Mouse (Mus musculus): ENCODE data around the gene Cfl1.
A peak's percentile ranks its signal among the peaks of the same experiment; 100 is the strongest.

Gene Cfl1

DNA sequence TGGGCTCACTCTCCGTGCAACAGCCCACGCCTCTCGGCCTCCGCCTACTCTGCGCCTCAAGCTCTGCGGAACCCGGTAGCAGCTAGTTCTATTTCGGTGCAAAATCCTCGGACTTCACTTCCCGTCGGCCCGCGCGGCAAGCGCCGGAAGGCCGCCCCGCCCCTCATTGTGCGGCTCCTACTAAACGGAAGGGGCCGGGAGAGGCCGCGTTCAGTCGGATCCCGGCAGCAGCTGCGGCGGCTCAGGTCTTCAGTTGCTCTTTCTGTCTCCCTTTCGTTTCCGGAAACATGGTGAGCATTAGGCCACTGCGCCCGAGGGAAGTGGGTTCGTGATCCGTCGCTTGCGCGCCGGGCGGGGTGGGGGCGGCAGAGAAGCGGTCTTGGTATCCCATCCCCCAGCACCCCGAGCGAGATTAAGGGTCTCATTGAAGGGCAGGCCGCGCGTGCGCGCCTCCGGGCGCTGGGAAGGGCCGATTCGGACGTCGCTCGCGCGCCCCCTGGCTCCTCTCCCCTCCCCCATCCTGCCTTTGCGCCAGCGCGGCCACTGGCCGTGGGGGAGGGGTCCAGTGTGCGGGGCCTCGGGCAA is at the start of gene Cfl1:
Cfl1 (plus strand) TSS at position 143 of the 585 bp plus-strand sequence.
- peak; percentile 94 to 95 for DNase-seq

DNA sequence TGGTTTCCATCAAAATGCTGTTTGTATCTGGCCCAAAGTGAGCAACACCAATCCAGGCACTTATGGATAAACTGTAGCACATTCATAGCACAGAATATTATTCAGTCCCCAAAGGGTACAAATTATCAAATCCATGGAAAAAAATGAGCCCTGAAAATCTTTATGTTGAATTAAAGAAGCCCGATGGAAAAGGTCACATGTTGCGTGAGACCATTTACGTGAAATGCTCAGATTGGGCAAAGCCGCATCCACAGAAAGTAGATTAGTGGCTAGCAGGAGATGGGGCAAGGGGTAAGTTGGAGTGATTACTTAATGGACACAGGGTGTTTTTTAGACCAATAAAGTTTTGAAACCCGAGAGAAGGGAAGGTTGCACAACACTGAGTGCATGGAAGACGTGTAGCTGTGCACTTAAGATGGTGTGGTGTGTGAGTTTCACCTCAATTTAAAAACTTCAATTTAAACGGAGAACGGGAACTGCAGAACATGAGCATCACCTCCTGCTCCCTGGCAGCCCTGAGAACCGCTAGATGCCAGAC is 45.8 kb upstream of the Cfl1 start:
- no peak for DNase-seq

DNA sequence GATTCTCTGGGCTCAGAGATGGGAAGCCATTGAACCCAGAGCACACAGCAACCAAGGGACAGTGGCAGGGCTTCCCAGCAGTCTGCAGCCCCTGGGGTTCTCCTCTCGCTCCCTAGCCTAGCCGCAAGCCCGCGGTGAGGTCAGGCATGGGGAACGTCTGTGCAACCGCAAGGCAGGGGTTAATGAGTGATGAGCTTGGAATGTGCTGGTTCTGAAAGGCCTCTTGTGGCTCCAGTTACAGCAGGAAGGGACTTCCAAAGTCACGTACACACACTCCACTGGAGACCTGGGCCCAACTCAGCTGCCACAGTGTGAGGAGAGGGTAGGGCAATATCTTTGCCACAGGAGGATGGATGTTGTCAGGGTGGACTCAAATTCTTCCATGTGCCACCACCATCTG is 45.3 kb upstream of the Cfl1 start:
- DNase-seq, result no peak

DNA sequence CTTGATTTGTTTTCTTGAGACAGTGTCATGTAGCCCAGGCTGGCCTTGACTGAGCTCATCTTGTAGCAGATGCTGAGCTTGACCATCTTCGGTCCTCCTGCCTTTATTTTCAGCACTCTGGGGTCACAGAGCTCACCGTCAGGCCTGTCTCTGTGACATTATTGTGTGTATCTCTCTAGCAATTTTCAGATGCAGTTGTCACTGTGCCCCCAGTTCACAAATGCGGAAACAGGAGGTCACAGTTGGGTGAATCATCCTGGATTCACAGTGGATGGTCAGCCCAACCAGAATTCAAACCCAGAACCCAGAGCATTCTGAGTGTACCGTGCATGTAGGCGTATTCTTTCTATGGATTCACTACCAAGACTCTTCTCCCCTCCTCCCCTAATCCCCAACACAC is 44.5 kb upstream of the Cfl1 start:
- no peak for DNase-seq

DNA sequence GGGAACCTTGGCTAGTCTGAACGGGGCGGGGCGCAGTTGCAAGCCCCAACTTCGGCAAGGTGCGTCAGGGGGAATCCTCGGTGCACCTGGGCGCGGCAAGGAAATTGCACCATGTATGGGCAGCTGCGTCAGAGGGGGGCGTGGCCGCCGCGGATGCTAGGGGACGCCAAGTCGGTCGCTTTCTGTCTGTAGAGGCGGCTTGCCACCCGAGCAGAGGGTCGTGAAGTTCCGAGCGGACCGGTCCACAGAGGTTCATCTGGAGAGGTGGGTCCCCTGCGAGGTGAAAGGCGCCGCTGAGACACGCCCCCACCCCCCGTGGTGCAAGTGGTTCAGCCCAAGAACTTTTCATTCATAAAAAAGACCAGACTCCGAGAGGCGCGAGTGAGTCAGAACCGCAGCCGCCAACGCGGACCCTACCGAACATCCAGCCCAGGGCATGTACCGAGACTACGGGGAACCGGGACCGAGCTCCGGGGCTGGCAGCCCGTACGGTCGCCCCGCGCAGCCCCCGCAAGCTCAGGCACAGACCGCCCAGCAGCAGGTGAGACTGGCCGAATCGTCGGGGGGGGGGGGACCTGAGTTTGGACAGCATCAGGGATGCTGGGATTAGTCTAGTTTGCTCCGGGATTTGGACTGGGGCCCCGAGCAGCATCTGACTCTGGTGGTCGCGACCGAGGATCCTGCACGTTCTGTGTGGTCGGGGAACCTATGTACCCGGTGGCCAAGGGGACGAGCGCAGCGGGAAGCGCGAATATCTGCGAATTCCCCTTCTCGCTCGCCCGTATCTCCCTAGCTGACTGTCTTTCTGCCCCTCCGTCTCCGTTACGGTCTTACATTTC is 42.5 kb upstream of the Cfl1 start, which contains the start of gene Fosl1:
Fosl1 (plus strand) TSS at position 33 of the 839 bp plus-strand sequence.
- peak; percentile 92 to 93 for DNase-seq

DNA sequence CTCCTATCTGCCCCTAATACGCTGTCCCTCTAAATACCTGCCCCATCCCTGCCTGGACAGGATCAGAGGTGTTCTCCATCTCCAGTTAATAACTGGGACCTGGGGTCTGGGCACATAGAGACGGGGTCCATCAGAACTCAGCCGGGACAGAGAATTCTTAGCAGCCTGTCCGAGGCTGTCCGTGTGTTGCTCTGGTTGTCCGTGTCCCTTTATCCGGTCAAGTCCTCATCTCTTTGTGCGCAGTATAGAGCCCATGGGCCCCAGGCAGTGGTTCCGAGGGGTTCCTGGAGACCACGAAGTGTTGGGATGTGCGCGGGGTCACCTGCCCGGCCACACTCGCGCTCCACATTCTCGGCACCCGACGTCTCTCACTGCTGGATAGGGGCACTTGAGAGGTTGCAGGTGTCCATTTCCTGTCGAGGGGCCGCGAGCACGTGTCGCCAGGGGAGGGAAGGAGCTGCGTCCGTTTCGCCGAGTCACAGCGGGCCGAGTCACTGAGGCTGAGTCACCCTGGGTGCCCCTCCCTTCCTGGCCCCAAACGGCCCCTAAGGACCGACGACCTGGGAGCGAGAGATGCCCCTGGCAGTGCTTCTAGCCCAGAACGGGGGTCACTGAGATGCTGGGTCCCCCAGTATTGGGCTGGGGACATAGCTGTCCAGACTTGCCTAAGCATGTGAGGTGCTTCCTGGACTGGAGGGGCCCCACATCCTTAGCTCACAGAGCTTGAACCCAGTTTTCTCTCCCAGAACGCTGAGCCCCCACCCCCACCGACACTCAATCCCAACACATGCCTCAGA is 41.7 kb upstream of the Cfl1 start:
- DNase-seq, result peak; percentile 47 to 54

DNA sequence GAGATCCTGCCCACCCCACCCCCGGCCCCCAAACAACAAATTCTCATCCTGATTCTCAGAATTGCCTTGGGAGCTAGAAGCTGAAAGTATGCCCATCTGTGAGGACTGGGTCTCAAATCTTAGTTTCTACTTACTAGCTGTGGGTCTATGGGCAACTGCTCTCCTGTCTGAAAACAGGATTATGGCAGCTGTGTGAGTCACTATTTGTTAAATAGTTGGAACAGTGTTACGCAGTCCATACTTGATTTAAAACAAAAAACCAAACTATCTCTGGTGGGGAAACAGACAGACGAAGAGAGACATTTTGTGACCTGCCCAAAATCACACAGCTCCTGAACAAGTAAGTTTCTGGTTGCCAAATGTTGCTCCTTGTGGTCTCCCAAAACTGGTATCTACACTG is 40.6 kb upstream of the Cfl1 start:
- DNase-seq, result no peak

DNA sequence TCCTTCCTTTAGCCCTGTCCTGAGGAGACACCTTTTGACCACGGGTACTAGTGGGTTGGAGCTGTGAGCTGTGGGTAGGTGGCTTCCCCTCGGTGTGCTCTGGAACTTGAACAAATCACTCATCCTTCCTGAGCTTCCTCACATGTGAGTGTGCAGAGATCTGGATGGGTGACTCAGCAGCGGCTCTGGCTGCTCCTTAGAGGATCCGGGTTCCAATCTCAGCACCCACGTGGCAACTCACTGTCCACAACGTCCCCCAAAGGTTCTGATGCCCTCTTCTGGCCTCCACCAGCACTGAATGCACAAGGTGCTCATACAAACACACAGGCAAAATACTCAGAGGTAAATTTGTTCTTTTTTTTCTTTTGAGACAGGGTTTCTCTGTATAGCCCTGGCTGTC is 38.5 kb upstream of the Cfl1 start:
- DNase-seq, result no peak

DNA sequence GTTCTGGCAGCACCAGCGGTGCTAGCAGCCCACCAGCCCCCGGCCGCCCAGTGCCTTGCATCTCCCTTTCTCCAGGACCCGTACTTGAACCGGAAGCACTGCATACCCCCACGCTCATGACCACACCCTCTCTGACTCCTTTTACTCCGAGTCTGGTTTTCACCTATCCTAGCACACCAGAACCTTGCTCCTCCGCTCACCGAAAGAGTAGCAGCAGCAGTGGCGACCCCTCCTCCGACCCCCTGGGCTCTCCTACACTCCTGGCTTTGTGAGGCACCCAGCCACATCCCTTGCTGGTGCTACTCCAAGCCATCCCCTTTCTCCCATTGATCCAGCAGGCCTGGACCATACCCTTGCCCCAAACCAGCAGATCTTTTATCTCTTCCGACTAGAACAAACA is 35.2 kb upstream of the Cfl1 start:
- no peak for DNase-seq

DNA sequence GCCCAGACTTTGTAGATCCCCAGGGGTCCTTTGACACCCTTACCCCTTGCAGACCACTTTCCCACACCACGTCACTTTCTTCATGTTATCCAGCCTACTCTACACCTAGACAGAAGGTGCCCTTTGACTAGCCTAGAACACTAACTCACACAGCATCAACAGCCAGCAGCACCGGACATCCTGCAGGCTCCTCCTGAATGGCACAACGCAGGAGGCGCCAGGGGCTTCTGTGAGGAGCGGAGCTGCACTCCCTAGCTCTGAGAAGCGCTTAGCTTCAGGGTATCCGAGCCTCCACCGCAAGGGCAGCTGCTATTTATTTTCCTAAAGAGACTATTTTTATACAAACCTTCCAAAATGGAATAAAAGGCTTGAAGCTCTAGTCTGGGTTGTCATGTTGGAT is 34.7 kb upstream of the Cfl1 start:
- no peak for DNase-seq

DNA sequence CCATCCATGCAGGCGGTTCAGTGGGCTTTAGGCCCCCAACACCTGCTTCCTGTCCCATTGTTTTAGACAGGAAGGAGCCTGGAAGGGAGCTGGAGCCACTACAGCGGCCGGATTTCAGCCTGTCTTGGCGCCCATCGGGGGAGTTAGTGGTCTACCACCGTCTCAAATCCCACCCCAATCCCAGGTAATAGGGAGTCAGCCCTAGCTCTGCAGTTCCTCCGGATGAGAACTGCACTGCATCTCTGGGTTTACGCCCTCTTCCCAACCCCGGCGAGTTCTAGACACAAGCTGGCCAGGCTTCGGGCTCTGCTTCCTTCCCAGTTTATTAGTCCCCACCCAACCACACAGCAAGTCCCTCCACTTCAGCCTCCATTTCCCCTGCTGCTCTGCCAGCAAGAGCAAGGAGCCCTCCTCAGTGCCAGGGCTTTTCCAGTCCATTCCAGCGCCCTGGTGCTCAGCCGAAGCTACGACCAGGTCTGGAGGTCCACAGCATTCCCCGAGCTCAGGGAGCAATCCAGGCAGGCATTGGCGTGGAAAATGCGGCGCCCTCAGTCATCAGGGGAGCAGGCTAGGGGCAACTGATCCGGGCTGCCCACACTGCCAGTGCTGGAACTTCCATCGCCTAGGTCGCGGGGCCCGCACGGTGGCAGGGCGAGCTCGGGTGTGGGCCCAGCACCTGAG is 33.9 kb upstream of the Cfl1 start:
- DNase-seq, result no peak

DNA sequence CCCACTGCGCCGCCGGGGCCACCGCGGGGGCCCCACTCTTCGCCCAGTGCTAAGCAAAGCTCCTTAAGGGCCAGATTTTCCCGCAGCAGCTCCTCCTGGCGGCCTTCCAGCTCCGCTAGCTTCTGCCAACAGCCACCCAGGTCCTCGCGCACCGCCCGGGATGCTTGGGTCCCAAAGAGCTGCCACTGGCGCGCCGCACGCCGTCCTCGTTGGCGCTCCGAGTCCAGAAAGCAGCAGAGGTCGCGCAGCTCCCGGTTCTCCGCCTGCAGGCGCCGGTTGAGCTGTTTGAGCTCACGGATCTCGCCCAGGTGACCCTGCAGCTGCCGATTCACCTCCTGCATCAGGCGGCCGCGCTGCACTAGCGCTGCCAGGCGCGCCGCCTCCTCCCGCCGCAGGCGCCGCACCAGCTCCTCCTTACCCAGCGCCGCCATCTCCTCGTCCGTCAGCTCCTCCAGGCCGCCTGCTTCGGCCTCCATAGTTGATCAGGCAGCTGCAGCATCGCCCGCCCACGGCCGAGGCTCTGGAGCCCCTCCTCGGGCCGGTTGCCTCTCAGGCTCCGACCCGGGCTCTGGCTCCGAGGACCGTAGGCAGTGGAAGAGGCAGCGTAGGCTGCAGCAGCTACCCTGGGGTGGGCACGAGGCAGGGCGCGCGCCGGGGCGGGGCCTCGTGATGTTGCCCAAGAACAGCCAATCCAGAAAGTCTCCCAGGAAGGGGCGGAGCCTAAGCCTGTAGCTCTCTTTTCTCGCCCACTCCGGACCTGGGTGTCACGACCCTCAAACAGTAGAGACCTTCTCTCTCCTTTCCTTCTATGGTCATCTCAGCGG is 33.1 kb upstream of the Cfl1 start:
- DNase-seq, result peak; percentile 93

DNA sequence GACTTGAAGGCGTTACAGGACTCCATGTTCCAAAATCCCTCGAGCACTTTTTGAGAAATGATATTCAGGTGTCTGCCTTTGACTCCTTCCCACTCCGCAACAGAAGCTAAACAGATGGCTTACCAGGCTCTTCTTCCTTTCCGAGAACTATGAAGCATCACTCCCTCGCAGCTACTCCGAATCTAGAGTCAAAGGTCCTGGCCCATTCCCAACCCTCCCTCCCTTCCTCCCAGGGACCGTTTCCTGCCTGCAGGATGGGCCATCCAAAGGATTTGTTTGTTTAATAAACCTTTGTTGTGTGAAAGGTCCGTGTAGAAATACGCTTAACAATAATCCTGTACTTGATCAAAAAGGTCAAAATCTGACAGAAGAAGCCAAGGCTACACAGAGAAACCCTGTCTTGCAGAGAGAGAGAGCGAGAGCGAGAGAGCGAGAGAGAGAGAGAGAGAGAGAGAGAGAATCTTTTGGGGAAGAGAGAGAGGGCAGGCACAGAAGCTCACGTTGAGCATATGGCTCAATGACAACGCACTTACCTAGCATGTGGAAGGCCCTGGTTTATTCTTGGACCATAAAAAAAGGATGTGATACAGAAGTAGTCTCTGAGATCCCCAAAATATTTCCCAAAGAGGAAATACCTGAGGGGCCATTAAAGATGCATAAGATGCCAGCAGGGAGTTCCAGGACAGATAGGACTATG is 32.4 kb upstream of the Cfl1 start, which contains the start of gene Ccdc85b:
Ccdc85b (minus strand) TSS at position 149 of the 697 bp plus-strand sequence.
- DNase-seq, result no peak

DNA sequence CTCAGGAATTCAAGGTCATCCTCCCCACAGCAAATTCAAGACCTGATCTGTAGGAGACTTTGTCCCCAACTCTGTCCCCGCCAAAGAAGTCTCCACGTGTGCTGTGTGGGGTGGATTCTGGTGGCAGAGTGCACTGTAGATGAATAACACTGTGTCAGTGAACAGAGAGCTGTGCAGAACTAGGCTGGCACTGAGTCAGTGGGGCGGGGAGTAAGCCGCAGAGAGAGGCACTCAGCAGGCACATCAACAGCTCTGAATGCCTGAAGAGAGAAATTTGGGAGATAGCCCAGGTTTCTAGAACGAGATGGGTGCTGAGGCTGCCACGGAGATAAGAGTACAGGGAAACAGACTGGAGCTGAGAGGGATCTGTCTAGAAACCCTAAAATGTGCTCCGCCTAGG is 31.2 kb upstream of the Cfl1 start:
- DNase-seq, result no peak

DNA sequence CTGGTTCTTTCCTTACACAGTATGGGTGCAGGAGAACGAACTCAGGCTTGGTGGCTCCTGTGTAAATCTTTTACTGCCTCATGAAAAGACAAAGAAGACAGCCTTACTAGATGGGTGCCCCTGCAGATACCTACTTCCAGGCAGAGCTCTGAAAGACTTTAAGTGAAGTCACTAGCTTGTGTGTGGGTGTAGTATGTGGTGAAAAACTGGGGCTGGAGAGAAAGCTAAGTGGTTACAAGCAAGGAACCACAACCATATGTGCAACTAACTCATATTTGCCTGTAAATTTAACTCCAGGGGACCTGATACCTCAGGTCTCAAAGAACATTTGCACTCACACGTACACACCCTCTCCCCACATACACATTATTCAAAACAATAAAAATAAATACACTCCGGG is 30.4 kb upstream of the Cfl1 start:
- DNase-seq, result no peak

DNA sequence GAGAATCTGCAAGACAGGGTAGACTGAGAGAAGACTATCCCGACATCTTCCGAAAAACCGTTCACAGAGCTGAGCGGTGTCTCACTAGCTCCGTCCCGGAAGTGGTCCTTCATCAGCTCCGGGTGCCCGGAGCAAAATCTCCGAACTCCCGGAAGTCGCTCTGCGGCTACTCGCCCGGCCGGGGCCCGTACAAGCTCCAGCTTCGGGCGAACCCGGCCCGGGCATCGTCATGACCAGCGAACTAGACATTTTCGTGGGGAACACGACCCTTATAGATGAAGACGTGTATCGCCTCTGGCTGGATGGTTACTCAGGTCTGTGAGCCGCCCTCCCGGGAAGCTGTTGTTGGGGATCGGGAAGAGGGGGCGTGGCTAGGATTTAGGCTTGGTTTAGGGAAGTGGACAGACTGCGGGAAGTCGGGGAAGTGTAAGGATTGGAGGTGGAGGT is 29.8 kb upstream of the Cfl1 start, which contains the start of gene Fibp:
Fibp (plus strand) TSS at position 151 of the 447 bp plus-strand sequence.
- DNase-seq, result peak; percentile 92 to 93

DNA sequence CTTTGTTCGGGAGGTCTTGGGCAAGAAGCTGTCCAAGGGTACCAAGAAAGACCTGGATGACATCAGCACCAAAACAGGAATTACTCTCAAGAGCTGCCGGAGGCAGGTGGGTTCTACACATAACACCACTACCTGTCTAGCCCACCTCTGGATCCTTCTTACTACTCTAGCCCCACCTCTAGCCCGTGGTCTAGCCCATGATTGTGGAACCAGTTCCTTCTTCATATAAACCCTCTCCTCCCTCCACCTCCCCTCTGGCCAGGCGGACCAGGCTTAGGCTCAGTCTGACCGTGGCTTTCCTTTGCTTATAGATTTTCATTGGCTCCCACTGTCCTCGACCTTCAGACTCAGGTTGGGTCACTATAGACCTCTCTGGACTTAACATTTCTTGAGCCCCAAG is 28.8 kb upstream of the Cfl1 start:
- DNase-seq, result no peak

DNA sequence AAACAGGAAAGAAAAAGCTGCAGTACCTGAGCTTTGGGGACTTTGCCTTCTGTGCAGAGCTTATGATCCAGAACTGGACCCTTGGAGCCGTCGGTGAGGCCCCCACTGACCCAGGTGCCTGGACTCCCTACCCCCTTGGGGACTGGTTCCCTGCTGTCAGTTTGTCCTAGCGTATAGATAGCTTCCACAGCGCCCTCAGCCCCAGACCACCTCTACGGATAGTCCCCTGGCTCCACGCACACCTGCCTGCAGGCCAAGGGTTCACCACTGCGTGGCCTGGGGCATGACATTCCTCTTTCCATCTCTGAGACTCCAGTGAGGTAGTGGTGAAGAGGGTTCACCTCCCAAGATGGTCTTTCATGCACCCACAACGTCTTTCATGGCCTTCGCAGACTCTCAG is 27.0 kb upstream of the Cfl1 start:
- no peak for DNase-seq

DNA sequence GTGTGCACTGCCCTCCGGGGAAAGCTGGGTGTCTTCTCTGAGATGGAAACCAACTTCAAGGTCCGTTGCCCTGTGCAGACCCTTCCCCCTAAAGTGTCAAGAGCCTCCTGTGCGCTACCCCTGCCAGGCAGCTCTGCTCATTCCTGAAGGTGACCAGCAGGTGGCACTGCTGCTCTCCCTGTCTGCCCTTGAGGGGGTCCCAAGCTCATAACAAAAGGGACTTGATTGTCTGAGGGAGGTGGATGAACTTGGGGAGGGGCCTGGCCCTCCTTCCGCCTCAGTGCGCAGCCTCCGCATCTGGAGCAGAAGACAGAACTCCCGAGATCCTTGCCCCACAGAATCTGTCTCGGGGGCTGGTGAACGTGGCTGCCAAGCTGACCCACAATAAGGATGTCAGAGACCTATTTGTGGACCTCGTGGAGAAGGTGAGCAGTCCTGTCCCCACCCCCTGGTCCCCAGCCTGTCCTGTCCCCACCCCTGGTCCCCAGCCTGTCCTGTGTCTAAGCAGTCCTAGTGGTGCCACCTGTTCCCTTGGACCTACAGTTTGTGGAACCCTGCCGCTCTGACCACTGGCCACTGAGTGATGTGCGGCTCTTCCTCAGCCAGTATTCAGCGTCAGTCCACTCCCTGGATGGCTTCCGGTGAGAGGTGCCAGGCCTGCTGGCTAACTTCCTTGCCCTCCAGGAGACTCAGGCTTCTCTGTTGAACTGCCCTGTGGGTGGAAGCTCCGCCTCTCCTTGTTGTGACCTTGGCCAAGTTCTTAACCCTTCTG is 26.3 kb upstream of the Cfl1 start:
- peak; percentile 68 to 71 for DNase-seq

DNA sequence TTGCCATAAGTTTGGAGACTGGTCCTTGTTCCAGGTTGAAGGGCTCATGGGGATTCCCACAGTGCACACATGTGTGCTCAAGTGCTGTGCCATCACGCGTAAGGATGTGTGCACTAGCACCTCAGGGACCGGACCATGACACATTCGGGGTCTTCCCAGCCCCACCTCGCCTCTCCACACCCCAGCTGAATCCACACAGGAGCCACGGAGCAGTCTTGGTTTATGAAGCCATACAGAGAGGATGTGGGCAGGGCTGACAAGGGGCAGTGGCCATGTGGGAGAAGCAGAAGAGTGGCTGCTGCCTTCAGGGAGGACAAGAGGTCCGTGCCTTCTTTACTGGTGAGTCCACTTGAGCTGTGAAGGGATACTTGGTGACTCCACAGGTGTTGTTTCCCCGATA is 25.2 kb upstream of the Cfl1 start:
- no peak for DNase-seq
